Mouse (Mus musculus) ES-CJ7 (cell line): ENCODE measurements around the gene Olfr961.

Source experiments
- DNase-seq: peaks from one replicate; pipeline ENCODE4 v3.0.0; 2011; ENCODE audit warnings: low read depth, low spot score

Gene Olfr961

DNA sequence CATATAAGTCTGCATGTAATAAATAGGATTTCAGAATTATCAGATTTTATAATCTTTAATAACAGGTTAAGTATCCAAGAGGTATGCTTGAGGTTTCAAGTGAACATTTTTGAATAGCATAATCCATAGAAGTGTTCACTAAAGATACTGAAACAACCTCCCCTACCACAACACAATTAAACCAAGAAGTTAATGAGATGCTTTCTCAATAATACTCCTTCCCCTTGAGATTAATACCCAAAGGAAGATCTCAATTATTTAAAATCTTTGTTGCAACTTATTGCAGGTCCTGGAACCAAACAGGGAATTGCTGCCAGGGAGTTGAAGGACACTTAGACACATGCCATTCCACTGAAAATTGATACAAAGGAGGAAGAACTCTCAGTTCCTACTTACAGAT, at the start of gene Olfr961:
Olfr961 (plus strand) TSS at position 301 of the 400 bp plus-strand sequence.
- DNase-seq = no peak

DNA sequence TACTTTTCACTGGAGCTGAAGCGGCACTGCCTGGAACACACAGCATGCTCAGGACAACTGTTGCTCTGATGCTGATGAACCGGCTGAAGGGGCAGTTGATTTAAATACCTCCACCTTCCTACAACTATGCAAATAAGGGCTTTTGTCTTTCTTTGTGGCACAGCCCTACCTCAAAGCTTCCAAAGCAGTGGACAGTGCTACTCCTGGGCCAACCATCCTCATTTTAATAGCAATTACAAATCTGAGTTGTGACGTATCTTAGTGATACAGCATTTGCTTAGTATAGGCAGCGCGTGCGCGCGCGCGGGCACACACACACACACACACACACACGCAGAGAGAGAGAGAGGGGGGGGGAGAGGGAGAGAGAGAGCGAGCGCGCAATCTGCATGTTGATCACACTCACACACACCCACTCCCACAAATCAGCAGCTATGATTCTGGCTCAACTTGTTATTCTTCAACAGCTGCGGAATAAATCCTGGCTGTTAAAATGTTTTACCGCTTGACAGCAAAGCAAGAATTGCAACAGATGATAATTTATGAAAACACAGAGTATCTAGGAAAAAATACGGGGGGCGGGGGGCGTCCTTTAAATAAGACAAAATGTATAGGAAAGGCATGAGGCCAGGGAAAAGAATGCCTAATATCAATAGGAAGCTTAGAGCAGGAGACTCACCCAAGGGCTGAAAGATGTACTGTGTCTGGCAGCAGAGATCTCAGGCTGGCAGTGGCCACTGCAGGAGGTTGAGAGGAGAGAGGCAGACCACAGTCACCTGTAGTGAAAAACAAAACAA, 42.2 kb upstream of the Olfr961 start:
- DNase-seq = peak; percentile 60

DNA sequence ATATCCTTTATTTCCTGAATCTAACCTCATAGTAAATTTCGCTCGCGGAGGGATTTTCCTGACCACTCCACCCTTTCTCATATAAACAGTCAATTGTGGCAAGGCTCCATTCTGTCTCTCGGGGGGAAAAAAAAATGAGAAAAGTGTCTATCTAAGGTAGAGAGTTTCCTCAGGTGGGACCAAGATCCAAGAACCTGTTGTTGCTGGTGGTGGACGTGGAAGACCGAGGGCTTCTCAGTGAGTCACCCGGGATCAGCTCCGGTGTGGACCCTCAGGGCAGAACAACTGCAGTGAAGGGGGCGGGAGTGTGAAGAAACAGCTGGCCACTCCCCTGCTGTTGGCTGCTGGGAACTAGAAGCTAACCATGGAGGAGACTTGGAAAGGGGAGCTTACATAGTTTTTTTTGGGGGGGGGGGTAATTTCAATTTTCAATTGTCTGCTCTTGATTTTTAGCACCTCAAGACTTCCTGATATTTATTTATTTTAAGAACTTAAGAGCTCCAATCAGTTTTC, 41.5 kb upstream of the Olfr961 start:
- peak; percentile 32 for DNase-seq

DNA sequence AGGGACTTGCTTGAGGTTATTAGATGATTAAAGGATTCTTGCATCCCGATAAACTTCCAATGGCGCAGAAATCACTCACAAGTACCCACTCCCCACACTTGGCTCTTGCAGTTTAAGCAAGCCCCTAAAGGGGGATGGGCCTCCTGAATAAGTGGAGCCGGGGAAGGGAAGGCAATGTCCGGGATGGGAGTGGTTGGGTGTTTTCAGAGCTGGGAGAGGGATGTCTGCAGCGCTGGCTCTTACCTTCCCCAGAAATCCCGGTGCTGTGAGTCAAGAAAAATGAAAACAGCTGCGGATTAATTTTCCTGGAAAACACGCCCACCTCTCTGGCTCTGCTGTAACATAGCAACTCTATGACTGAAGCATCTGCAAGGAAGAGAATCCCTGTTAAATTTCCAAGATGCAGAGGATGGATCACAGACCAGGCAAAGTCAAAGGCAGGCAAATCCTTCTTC, 40.9 kb upstream of the Olfr961 start, which contains the start of gene AW551984:
AW551984 (minus strand) TSS at position 405 of the 455 bp plus-strand sequence.
- DNase-seq = peak; percentile 59

DNA sequence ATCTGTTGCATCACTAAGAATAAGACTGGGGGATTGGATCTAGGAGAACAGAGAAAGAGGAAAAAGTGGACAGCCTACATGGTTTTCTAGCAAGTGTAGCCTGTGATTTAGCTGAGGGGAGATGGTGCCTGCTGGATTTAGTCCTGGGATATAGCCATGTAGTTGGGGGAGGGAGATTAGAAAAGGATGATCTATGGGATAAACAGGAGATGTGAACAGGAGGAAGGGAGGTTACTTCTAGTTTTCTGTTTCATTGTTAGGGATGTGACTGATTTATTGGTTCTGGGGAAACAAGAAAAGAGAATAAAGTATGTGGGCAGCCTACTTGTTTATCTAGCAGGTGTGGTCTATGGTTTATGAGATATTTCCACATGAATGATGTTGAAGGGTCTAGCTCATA, 36.4 kb upstream of the Olfr961 start:
- DNase-seq = no peak

DNA sequence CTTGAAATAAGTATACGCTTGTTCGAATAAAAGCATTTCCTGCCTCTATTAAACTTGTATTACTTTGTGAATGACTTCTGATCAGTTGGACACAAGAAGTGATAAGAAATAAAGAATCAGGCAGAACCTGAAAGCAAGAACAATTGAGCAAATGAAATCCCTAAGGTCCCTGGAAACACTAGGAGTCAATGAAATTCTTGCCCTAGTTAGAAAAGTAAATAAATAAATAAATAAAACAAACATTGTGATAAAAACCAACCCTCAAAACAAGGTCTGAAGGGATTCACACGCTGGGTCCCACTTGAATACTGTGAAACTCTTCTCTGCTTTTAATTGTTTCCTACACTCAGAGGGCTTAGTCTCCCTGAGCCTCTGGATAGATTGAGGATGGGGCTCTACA, 34.5 kb upstream of the Olfr961 start, which contains the start of gene Olfr148:
Olfr148 (plus strand) TSS at position 301 of the 400 bp plus-strand sequence.
- DNase-seq = no peak

DNA sequence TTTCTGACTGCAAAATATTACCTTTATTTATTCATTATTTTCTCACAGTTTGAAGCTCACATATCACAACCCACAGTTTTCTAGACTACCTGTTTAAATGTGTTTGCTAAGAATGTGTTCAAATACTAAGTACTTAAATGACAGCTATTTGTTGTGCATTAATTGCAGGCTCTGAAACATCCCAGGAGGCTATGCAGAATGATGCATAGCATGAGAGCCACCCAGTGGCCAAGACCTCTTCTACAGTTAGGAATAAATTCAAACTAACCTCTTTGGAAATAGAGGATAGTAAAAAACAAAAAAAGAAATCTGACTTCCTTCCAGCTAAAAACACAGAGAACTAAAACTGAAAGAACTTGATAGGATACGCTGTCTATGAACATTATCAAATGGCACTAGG, 32.9 kb upstream of the Olfr961 start:
- DNase-seq = peak; percentile 17

DNA sequence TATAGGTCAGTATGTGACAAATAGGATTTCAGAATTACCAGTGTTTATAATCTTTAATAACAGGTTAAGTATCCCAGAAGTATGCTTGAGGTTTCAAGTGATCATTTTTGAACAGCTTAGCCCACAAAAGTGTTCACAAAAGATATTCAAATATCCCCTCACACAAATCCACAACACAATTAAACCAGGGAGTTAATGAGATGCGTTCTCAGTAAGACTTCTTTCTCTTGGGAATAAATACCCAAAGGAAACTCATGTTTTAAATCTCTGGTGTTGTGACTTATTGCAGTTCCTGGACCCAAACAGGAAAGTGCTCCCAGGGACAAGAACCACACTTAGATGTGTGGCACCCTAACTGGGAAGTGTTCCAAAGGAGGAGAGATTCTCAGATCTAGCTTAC, 23.8 kb upstream of the Olfr961 start, which contains the start of gene Olfr960:
Olfr960 (plus strand) TSS at position 301 of the 400 bp plus-strand sequence.
- no peak for DNase-seq

DNA sequence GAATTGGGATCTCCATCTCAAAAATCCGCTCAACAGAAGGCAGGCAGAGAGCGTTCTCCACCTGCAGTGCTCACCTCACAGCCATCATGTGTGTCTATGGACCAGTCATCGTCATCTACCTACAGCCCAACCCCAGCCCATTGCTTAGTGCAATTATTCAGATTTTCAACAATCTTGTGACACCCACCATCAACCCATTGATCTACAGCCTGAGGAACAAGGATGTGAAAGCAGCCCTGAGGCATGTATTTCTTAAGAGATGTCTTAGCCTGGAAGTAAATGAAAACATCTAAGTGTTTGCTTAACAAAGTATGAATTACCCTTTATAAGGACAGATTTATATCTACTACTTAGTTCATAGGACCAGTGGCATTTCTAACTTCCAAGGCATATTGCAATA, 21.1 kb upstream of the Olfr961 start:
- DNase-seq = no peak

DNA sequence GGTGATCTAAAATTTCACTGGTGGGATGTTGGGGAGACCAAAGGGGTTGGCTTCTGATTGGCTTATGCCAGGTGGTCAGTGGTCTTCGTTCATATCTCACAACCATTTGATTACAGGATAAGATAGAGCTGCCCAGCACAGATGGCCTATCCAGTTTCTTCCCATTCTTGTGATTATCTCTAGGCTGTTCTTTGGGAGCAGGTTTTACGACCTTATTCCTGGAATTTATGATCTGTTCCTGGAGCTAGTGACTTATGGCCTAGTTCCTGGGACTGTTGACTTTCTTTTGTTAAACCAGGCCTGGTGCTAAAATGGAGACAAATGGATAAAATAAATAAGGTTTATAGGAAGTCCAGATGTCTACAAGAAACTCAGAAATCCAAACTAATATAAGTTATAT, 20.2 kb upstream of the Olfr961 start:
- no peak for DNase-seq

DNA sequence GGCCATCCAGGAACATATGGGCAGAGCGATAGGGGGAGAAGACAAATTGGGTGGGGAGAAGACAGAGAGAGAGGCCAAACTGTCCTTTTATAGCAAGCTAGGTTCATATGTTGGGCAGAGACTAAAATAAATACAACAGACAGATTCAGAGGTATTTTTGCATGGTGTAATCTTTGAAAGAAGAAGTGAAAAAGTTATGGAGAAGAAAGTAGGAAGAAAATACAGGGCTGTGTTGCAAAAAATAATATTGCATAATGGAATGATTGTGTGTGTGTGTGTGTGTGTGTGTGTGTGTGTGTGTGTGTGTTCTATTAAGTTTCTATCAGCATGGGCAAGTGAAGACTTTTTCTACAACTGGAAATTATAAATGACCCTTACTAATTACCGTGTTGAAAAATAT, 15.8 kb upstream of the Olfr961 start:
- DNase-seq = no peak

DNA sequence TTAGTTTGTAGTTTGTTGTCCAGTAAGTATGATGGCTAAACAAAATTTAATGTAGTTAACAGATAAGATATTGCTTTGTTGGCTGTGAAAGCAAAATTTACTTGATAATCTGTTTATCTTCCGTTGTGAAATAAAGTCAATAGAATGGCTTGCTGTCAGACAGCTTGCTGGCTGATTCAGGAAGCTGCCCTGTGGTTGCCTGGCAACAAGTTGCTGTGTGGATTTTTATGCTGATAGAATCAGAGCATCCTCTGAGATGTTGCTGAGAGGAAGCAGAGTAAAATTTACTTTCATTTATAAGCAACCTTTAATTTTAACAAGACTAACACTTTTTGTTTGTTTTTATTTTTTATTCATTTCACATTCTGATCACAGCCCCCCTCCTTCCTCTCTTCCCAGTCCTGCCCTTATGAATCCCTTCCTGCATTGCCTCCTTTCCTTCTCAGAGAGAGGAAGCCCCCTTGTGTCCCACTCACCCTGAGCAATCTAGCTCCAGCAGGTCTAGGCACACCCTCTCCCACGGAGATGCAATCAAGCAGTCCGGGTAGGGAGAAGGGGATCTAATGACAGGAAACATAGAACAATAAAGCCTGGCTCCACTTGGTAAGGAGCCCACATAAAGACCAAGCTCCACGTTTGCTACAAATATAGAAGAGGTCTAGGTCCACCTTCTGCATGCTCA, 10.8 kb upstream of the Olfr961 start:
- no peak for DNase-seq

DNA sequence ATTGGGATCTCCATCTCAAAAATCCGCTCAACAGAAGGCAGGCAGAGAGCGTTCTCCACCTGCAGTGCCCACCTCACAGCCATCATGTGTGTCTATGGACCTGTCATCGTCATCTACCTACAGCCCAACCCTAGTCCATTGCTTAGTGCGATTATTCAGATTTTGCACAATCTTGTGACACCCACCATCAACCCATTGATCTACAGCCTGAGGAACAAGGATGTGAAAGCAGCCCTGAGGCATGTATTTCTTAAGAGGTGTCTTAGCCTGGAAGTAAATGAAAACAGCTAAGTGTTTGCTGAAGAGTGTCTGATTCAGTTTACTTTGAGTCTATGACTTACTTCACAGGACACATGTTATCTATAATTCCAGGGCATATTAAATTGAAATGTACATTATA, 2.5 kb downstream of the Olfr961 start:
- DNase-seq = no peak

DNA sequence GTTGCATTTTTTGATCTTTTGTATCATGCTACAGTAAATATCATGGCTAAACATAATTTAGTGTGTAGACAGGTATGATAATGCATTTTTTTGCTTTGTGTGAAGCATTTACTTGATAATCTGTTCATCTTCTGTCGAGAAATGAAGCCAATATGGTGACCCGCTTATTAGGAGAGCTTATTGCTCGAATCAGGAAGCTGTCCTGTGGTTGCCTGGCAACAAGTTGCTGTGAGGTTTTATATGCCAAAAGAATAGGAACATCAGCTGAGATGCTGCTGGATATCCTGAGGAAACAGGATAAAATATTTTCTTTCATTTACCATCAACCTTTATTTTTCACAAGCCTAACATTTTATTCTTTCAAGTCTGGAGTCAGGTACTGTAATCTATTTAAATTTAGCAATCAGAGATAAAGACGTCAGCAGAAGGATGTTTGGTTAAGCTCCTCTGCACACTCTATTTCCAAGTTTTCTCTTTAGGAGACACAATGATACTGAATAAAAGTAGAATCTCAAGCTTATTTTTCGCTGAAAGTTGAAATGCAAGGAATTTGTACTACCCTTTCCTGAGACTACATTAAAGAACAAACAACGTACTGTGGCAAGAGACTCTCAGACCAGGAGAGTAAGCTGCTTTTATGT, 10.0 kb downstream of the Olfr961 start:
- DNase-seq = no peak

DNA sequence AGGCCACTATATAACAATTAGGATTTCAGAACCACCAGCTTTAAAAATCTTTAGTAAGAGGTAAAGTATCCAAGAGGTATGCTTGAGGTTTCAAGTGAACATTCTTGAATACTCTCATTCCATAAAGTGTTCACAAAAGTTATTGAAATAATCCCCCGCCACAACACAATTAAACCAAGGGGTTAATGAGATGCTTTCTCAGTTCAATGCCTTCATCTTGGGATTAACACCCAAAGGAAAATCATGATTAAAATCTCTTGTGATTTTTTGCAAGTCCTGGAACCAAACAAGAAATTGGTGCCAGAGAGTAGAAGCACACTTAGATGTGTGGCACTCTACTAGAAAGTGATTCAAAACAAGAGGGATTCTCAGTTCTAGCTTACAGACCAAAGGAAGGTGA, 22.0 kb downstream of the Olfr961 start, which contains the start of gene Olfr963:
Olfr963 (plus strand) TSS at position 301 of the 400 bp plus-strand sequence.
- no peak for DNase-seq

DNA sequence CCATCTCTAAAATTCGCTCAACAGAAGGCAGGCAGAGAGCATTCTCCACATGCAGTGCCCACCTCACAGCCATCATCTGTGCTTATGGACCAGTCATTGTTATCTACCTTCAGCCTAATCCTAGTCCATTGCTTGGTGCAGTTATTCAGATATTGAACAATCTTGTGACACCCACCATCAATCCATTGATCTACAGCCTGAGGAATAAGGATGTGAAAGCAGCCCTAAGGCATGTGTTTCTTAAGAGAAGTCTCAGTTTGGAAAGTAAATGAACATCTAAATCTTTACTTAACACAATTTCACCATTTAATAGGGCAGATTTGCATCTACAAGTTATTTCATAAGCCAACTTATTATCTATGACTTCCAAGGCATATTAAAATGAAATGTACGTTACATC, 24.8 kb downstream of the Olfr961 start:
- DNase-seq = no peak

DNA sequence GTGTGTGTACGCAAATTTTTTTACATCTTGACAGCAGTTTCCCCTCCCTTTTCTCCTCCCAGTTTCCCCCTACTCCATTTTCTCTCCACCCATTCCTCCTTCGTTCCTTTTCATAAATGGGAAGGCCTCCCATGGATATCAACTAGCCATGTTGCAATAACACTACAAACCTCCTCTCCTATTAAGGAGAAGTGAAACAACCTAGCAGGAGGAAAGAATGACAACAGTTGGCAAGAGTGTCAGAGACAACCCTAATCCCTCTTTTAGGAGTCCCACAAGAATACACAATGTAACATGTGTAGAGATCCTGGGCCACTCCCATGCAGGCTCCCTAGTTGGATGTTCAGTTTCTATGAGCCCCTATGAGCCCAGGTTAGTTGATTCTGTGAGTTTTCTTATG, 29.9 kb downstream of the Olfr961 start:
- no peak for DNase-seq

DNA sequence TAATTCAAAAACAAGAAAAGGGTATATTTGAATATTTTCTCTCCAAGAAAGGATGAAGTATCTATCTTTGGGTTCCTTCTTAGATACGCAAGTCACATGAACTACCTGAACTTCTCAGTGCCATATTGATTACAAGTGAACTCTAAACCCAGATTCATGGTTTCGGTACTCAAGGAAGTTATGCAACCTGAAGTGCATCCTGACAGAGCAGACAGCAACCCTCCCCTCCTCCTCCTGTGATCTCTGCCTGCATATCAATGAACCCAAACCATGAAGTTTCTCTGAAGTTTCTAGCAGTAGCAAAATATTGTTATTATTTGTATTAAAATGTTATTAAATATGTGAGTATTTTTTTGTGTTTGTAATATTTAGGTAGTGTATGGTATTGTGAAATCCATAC, 33.7 kb downstream of the Olfr961 start:
- no peak for DNase-seq

DNA sequence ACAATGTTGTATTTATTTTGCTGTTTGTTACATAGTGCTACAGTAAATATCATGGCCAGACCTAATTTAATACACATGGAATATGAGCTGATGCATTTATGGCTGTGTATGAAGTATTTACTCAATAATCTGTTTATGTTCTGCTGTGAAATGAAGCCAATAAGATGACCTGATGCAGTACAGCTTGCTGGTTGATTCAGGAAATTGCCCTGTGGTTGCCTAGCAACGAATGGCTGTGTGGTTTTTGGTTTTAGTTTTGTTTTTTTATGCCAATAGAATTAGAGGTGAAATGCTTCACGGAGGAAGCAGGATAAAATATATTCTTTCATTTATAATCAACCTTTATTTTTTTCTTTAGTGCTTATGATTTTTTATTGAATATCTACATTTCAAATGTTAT, 34.4 kb downstream of the Olfr961 start:
- no peak for DNase-seq
